Mouse (Mus musculus): Measurements from ENCODE around the gene Col27a1.

DNA sequence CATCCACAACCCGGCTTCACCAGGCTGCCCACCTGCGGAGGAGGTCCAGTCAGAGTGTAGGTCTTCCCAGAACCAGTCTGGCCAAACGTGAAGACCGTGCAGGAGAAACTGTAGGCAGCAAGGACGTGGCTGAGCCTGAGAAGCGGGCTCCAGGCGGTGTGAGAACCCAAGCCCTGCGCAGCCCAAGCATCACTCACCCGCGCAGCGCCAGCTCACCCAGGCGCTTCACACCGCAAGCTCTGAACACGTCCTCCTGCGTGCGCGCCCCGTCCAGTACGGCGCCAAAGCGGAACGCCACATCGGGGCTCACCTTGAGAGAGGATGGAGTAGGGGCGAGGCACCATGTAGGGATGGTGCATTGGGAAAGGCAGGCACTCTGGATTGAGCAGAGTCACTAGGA is 42.7 kb upstream of the Col27a1 start:
- no peak for TF ChIP-seq CTCF (IDR thresholded peaks at IDR 0.05; ENCODE audit: insufficient read depth, low read length)
- TF ChIP-seq POLR2A (IDR thresholded peaks at IDR 0.05; ENCODE audit: borderline replicate concordance, extremely low read depth, low read depth, low read length): no peak
